Mouse (Mus musculus): ENCODE results near the gene Vmn1r180.
"Not testable (repeated sequence)": the region's sequence is repeated elsewhere in the genome, so short reads cannot be mapped to it uniquely, and the experiment has no call there.

Vmn1r180 gene

GRCm38 (mm10) chr7:23950332-23950731 is at the start of gene Vmn1r180:
TSS of gene Vmn1r180 (plus strand) at chr7:23950632.
- DNase-seq (ENCODE audit: low spot score in 2 of 2), result no peak

GRCm38 (mm10) chr7:23926678-23927077 is 23.8 kb upstream of the Vmn1r180 start, which contains the start of gene Vmn1r179:
TSS of gene Vmn1r179 (plus strand) at chr7:23926978.
- DNase-seq (ENCODE audit: low spot score in 2 of 2), result no peak

GRCm38 (mm10) chr7:23968044-23968443 is 17.6 kb downstream of the Vmn1r180 start:
- peak in 1 of 2 experiments; percentile 21 for DNase-seq (ENCODE audit: low spot score in 2 of 2)

GRCm38 (mm10) chr7:23974315-23974714 is 23.9 kb downstream of the Vmn1r180 start, which contains the start of gene Vmn1r181:
TSS of gene Vmn1r181 (plus strand) at chr7:23974615.
- DNase-seq (ENCODE audit: low spot score in 2 of 2), result not testable (repeated sequence)

GRCm38 (mm10) chr7:24001391-24001790 is 51.0 kb downstream of the Vmn1r180 start, which contains the start of gene V1rd19:
TSS of gene V1rd19 (plus strand) at chr7:24001691.
- DNase-seq (ENCODE audit: low spot score in 2 of 2), result no peak

All from left cerebral cortex, adult 9 months (tissue).